Mouse (Mus musculus) embryonic stem cell, embryonic (primary cell): ENCODE measurements at regions not wholly inside any gene's neighbourhood (a gene's known extent, or its start where the extent isn't known, plus 50 kb on each side); places are given as distances from the start of the nearest gene placed in this dataset.

Experiments
- CTCF ChIA-PET, 4 experiments: fragments of 300-600 bp in 2 of 4; fragments of 350-600 bp in 2 of 4; sonication (Branson Sonifier 250); formaldehyde crosslinking; loops; one replicate each; lab custom pipeline; 2022; ENCODE audit warnings: inconsistent platforms in 2 of 4; lab: Charles Lee
- POLR2A ChIA-PET, 4 experiments: fragments of 300-600 bp in 2 of 4; fragments of 350-600 bp in 2 of 4; sonication (Branson Sonifier 250); formaldehyde crosslinking; loops; one replicate each; lab custom pipeline; 2022; ENCODE audit warnings: antibody characterized with exemption in 4 of 4, inconsistent platforms in 1 of 4; lab: Charles Lee

- ChIA-PET CTCF (interaction anchor here in 1 of 4 experiments (0.6 kb wide), 1 partner anchor 352 kb away, joined by 3 read pairs; no protein-coding TSS in a partner anchor), POLR2A (interaction anchor here in 2 of 4 experiments (0.7 to 1.2 kb wide), 3 partner anchors 48 to 222 kb away, joined by 3 to 5 read pairs (median 3); no protein-coding TSS in a partner anchor)
These were observed 51.6 kb upstream of the Gm29133 start for GRCm38 (mm10) chr3:75696117-75697077.
